Mouse (Mus musculus) small intestine, adult 10 weeks (tissue): ENCODE data around the gene Cnn1. TPM values are rescaled to one million over a fixed set of nuclear protein-coding genes. Genes with fewer than 3 reads are reported as not detected.

ENCODE experiments used
- polyA plus RNA-seq: library from polyadenylated mRNA; stranded (reverse); fragments of 350-450 nt; fragmentation: Illumina TruSeq; extraction: RNeasy Lipid Tissue Mini Kit (QIAGEN cat#74804); gene quantifications from one replicate; pipeline ENCODE4 v1.2.3, GENCODE M21; 2014; ENCODE audit warnings: low replicate concordance

Cnn1 gene
- 48.9 TPM for polyA plus RNA-seq

GRCm38 (mm10) chr9:22098993-22099696 lies at the start of gene Cnn1:
Cnn1 (plus strand) TSS chr9:22099216.

GRCm38 (mm10) chr9:22051958-22052254 lies 47.1 kb upstream of the Cnn1 start, which contains the start of gene Elavl3:
Elavl3 (minus strand) TSS chr9:22052023.

GRCm38 (mm10) chr9:22070791-22071573 lies 28.0 kb upstream of the Cnn1 start, which contains the start of the genes Gm49318 and Zfp653:
Gm49318 (minus strand) TSS chr9:22071259.
Zfp653 (minus strand) TSS chr9:22071376.

GRCm38 (mm10) chr9:22085022-22085834 lies 13.8 kb upstream of the Cnn1 start, which contains the start of gene Ecsit:
Ecsit (minus strand) TSS chr9:22085438.

GRCm38 (mm10) chr9:22116740-22117426 lies 17.9 kb downstream of the Cnn1 start, which contains the start of gene Elof1:
Elof1 (minus strand) TSS chr9:22117172.

GRCm38 (mm10) chr9:22135644-22136390 lies 36.8 kb downstream of the Cnn1 start, which contains the start of gene Acp5:
Acp5 (minus strand) TSS chr9:22135711.

GRCm38 (mm10) chr9:22156497-22157245 lies 57.7 kb downstream of the Cnn1 start, which contains the start of gene Pigyl:
Pigyl (plus strand) TSS chr9:22156846.

Other genes starting within 250 kb of the Cnn1 start
- 2.5 TPM for gene Dock6, start 246.6 kb upstream of the Cnn1 start, polyA plus RNA-seq
- gene Rab3d, start 181.0 kb upstream of the Cnn1 start, polyA plus RNA-seq = 2.6 TPM
- gene Ccdc159, start 171.7 kb upstream of the Cnn1 start, polyA plus RNA-seq = not detected
- 0.67 TPM for gene Tmem205, start 171.7 kb upstream of the Cnn1 start, polyA plus RNA-seq
- gene Plppr2, start 162.2 kb upstream of the Cnn1 start, polyA plus RNA-seq = 0.15 TPM
- 2.8 TPM for gene Swsap1, start 143.5 kb upstream of the Cnn1 start, polyA plus RNA-seq
- not detected for gene Epor, start 135.7 kb upstream of the Cnn1 start, polyA plus RNA-seq
- not detected for gene Rgl3, start 109.8 kb upstream of the Cnn1 start, polyA plus RNA-seq
- gene Ccdc151, start 96.6 kb upstream of the Cnn1 start, polyA plus RNA-seq = not detected
- gene Prkcsh, start 96.4 kb upstream of the Cnn1 start, polyA plus RNA-seq = 4.0 TPM
- 0.37 TPM for gene Elavl3, start 47.2 kb upstream of the Cnn1 start, polyA plus RNA-seq
- not detected for gene Gm49318, start 28.0 kb upstream of the Cnn1 start, polyA plus RNA-seq
- not detected for gene Zfp653, start 27.8 kb upstream of the Cnn1 start, polyA plus RNA-seq
- gene Ecsit, start 13.8 kb upstream of the Cnn1 start, polyA plus RNA-seq = 2.3 TPM
- 0.97 TPM for gene Elof1, start 18.0 kb downstream of the Cnn1 start, polyA plus RNA-seq
- gene Acp5, start 36.5 kb downstream of the Cnn1 start, polyA plus RNA-seq = 5.3 TPM
- gene Pigyl, start 57.6 kb downstream of the Cnn1 start, polyA plus RNA-seq = not detected
- gene Zfp872, start 88.9 kb downstream of the Cnn1 start, polyA plus RNA-seq = 0.19 TPM
- 74.5 TPM for gene Zfp809, start 126.5 kb downstream of the Cnn1 start, polyA plus RNA-seq
- 6.2 TPM for gene Zfp599, start 160.7 kb downstream of the Cnn1 start, polyA plus RNA-seq
- gene Zfp810, start 208.4 kb downstream of the Cnn1 start, polyA plus RNA-seq = 16.3 TPM